8 mouse cellular contexts compared by ENCODE assay signal in the genomic region with DNA sequence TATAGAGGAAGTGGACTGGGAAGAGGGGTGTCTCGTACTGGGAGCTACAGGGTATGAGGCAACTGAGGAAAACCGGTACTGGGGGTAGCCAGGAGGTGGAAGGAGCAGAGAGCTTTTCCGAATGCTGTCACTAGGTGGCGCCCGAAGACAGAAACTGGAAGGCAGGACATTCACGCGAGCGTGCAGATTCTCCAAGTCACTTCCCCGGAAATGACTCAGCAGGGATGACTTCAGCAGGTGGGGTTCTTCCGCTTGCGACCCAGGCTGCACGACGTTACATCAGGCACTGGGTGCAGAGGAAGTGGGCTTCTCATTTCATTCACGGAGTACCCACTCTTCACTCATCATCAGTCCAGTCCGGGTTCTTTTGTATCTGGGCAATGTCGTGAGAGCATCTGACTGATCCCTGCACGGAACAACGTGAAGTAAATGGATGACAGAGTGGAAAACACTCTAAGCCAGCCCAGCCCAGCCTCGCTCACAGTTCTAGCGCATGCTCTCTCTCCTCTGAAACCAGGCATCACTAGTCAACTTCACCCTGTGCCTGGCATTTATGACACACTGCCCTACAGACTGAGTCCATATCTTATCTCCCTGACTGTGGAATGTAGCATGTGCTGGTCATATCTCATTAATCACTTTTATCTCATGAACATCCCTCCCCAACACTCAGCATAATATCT. TPM values are rescaled to one million over a fixed set of nuclear protein-coding genes. Genes with fewer than 3 reads are reported as not detected.
DNase-seq lines count a peak whose midpoint lies in the region; ATAC-seq and TF ChIP-seq lines count a peak whose summit lies in the region.

No protein-coding gene starts in this region.

- H3K4me3 ChIP-seq in bone marrow macrophage, adult 2 months (ENCODE audit: insufficient read depth, low read length), result peak overlapping the region; percentile 35
- H3K4me3 ChIP-seq in embryonic fibroblast, embryonic 13.5 days (ENCODE audit: insufficient read depth, low read length), result no peak overlapping the region
- H3K4me3 ChIP-seq in heart, embryonic 11.5 days (ENCODE audit: low read depth, low read length), result peak overlapping the region; percentile 22; the same call in 1 of the 2 replicates
- peak overlapping the region; percentile 39 for H3K4me3 ChIP-seq in kidney, embryonic 16.5 days (ENCODE audit: low read length)
- 0 out of 2 replicates have a peak overlapping the region, but pooled peaks have one; percentile 4 for H3K4me3 ChIP-seq in liver, adult 2 months (ENCODE audit: insufficient read depth, low read depth, low read length)
- no peak overlapping the region for H3K4me3 ChIP-seq in myocyte

- H3K9ac ChIP-seq in heart, embryonic 11.5 days (ENCODE audit: low read depth, low read length), result peak overlapping the region; percentile 4; the same call in 1 of the 2 replicates
- peak overlapping the region; percentile 59 for H3K9ac ChIP-seq in kidney, embryonic 16.5 days (replicated peaks; ENCODE audit: low read length)
- H3K9ac ChIP-seq in liver, adult 2 months (ENCODE audit: low read depth, low read length), result no peak overlapping the region

- H3K4me2 ChIP-seq in heart, embryonic 11.5 days, result peak overlapping the region; percentile 55
- H3K4me2 ChIP-seq in kidney, embryonic 16.5 days (replicated peaks; ENCODE audit: low read depth, low read length), result peak overlapping the region; percentile 58
- H3K4me2 ChIP-seq in myocyte (ENCODE audit: low read depth), result peak overlapping the region; percentile 19

- H3ac ChIP-seq in myocyte (ENCODE audit: control insufficient read depth, insufficient read length), result no peak overlapping the region

- no peaks in the 10 kb centered on the region for H3K36me3 ChIP-seq in heart, embryonic 11.5 days (ENCODE audit: control insufficient read depth, insufficient read depth, low read length)
- no peaks in the 10 kb centered on the region for H3K36me3 ChIP-seq in kidney, embryonic 16.5 days (ENCODE audit: insufficient read depth, low read length)
- H3K36me3 ChIP-seq in liver, adult 2 months (ENCODE audit: control insufficient read depth, insufficient read depth, low read length), result no peaks in the 10 kb centered on the region
- no peaks in the 10 kb centered on the region for H3K36me3 ChIP-seq in myocyte (ENCODE audit: control insufficient read depth, insufficient read depth)
- H3K36me3 ChIP-seq in splenic B cell, adult 2 months (ENCODE audit: control insufficient read depth, insufficient read depth, low read length, poor library complexity, severe bottlenecking), result no peaks in the 10 kb centered on the region

- TF ChIP-seq CTCF in bone marrow macrophage, adult 2 months (IDR thresholded peaks at IDR 0.05; ENCODE audit: low read depth, low read length), result peak; percentile 60
- TF ChIP-seq CTCF in embryonic fibroblast, embryonic 13.5 days (IDR thresholded peaks at IDR 0.05; ENCODE audit: borderline replicate concordance, insufficient read depth, low read length), result peak; percentile 75
- peak; percentile 90 for TF ChIP-seq CTCF in liver, adult 2 months (IDR thresholded peaks at IDR 0.05; ENCODE audit: low read depth, low read length)

- H3K4me1 ChIP-seq in bone marrow macrophage, adult 2 months (ENCODE audit: control insufficient read depth, insufficient read depth, low read length), result peaks cover 51% of the 10 kb centered on the region
- no peaks in the 10 kb centered on the region for H3K4me1 ChIP-seq in embryonic fibroblast, embryonic 13.5 days (ENCODE audit: control insufficient read depth, insufficient read depth, low read length)
- H3K4me1 ChIP-seq in heart, embryonic 11.5 days (ENCODE audit: control insufficient read depth, insufficient read depth, low read length), result no peaks in the 10 kb centered on the region
- 0 out of 2 replicates have a peak, but pooled peaks cover 4% of the 10 kb centered on the region for H3K4me1 ChIP-seq in kidney, embryonic 16.5 days (ENCODE audit: insufficient read depth, low read length)
- peaks cover 5% of the 10 kb centered on the region; the same call in 1 of the 2 replicates for H3K4me1 ChIP-seq in liver, adult 2 months (ENCODE audit: control insufficient read depth, insufficient read depth, low read length)

- peak; percentile 95 for DNase-seq in A20 (ENCODE audit: low read depth, low spot score)
- DNase-seq in liver, adult 2 months (ENCODE audit: extremely low read depth, low read depth, low spot score), result peak; percentile 70
- peak; percentile 94 for DNase-seq in splenic B cell, adult 2 months (ENCODE audit: low read depth, low spot score)

- H3K27me3 ChIP-seq in heart, embryonic 11.5 days (ENCODE audit: control insufficient read depth, insufficient read depth, low read length), result no peaks in the 10 kb centered on the region
- no peaks in the 10 kb centered on the region for H3K27me3 ChIP-seq in kidney, embryonic 16.5 days (ENCODE audit: insufficient read depth, low read length)
- no peaks in the 10 kb centered on the region for H3K27me3 ChIP-seq in liver, adult 2 months (ENCODE audit: control insufficient read depth, insufficient read depth, low read length)
- peaks cover 5% of the 10 kb centered on the region for H3K27me3 ChIP-seq in myocyte (ENCODE audit: control insufficient read depth, insufficient read depth, insufficient read length)
- H3K27me3 ChIP-seq in splenic B cell, adult 2 months (ENCODE audit: control insufficient read depth, insufficient read depth, low read length, poor library complexity, severe bottlenecking), result no peaks in the 10 kb centered on the region

- no peaks in the 10 kb centered on the region for H3K79me2 ChIP-seq in liver, adult 2 months (ENCODE audit: control insufficient read depth, insufficient read depth, low read length)
- H3K79me2 ChIP-seq in myocyte (ENCODE audit: control insufficient read depth, insufficient read depth), result no peaks in the 10 kb centered on the region

- ATAC-seq in heart, embryonic 11.5 days (replicated peaks; ENCODE audit: insufficient number of reproducible peaks, low FRiP score, low TSS enrichment), result peak; percentile 79
- peak; percentile 91 for ATAC-seq in kidney, embryonic 16.5 days (ENCODE audit: low FRiP score, low TSS enrichment)

- peak overlapping the region; percentile 38; the same call in 1 of the 2 replicates for H3K27ac ChIP-seq in bone marrow macrophage, adult 2 months (ENCODE audit: insufficient read depth, low read depth, low read length)
- H3K27ac ChIP-seq in embryonic fibroblast, embryonic 13.5 days (ENCODE audit: insufficient read depth, low read length), result no peak overlapping the region
- H3K27ac ChIP-seq in heart, embryonic 11.5 days (ENCODE audit: low read depth, low read length), result no peak overlapping the region
- H3K27ac ChIP-seq in kidney, embryonic 16.5 days (ENCODE audit: low read length), result no peak overlapping the region
- no peak overlapping the region for H3K27ac ChIP-seq in liver, adult 2 months (replicated peaks; ENCODE audit: insufficient read depth, low read depth, low read length)

- WGBS in heart, embryonic 11.5 days (ENCODE audit: insufficient replicate concordance), result 13% methylated on average over 20 of the region's 20 CpGs
- WGBS in kidney, embryonic 16.5 days, result 16% methylated on average over 20 of the region's 20 CpGs
- 15% methylated on average over 20 of the region's 20 CpGs for WGBS in liver, adult 2 months

- no peaks in the 10 kb centered on the region for H3K9me3 ChIP-seq in heart, embryonic 11.5 days (replicated peaks; ENCODE audit: control insufficient read depth, low read length)
- H3K9me3 ChIP-seq in kidney, embryonic 16.5 days (ENCODE audit: low read length), result no peaks in the 10 kb centered on the region

- no peak for TF ChIP-seq POLR2A in bone marrow macrophage, adult 2 months (IDR thresholded peaks at IDR 0.05; ENCODE audit: borderline replicate concordance, low read depth, low read length)
- TF ChIP-seq POLR2A in embryonic fibroblast, embryonic 13.5 days (IDR thresholded peaks at IDR 0.05; ENCODE audit: low read depth, low read length), result peak; percentile 64
- no peak for TF ChIP-seq POLR2A in liver, adult 2 months (IDR thresholded peaks at IDR 0.05; ENCODE audit: extremely low read depth, insufficient read depth, low read length)
- no peak for TF ChIP-seq POLR2A in myocyte (IDR thresholded peaks at IDR 0.05; ENCODE audit: insufficient read length, low read depth)

TF ChIP-seq in myocyte, 11 proteins besides CTCF, POLR2A, EP300 and RAD21:
- TF ChIP-seq REST (IDR thresholded peaks at IDR 0.05; ENCODE audit: insufficient read depth, insufficient read length) (no peak), USF1 (IDR thresholded peaks at IDR 0.05; ENCODE audit: low read depth) (no peak), CEBPB (IDR thresholded peaks at IDR 0.05; ENCODE audit: insufficient read depth, poor library complexity, severe bottlenecking) (peak; percentile 69; the same call in 1 of the 2 replicates)

RNA-seq across cellular contexts. Expression of a gene that starts 18.3 kb away (rescaled TPM):
- not detected in 2 replicates for polyA plus RNA-seq in bone marrow macrophage, adult 2 months (2012; ENCODE audit: insufficient read depth, insufficient read length, missing spikeins)
- polyA plus RNA-seq in embryonic fibroblast, embryonic 13.5 days (2011; ENCODE audit: insufficient read length, low read depth, missing spikeins), result not detected in 2 replicates
- polyA plus RNA-seq in heart, embryonic 11.5 days (2014; fragmentation: Nextera tagmentation; extraction: Ambion mirVana), result 0.15 and 0.31 TPM in 2 replicates
- polyA plus RNA-seq in kidney, embryonic 16.5 days (2015; fragmentation: Nextera tagmentation; extraction: Ambion mirVana), result 0.33 and 0.36 TPM in 2 replicates
- not detected in 2 replicates for total RNA-seq in liver, adult 2 months (2014; rRNA removed)
- not detected in 2 replicates for polyA plus RNA-seq in liver, adult 2 months (2012; rRNA removed)
- polyA plus RNA-seq in myocyte (2012; fragmentation: generic; extraction: Trizol), result not detected

RNA-seq across cellular contexts. Expression of a gene that starts 31.6 kb away (rescaled TPM):
- polyA plus RNA-seq in bone marrow macrophage, adult 2 months (2012; ENCODE audit: insufficient read depth, insufficient read length, missing spikeins), result 195 and 197 TPM in 2 replicates
- 0.65 TPM in 1 of 2 replicates, not detected in the other for polyA plus RNA-seq in embryonic fibroblast, embryonic 13.5 days (2011; ENCODE audit: insufficient read length, low read depth, missing spikeins)
- 0.37 and 0.69 TPM in 2 replicates for polyA plus RNA-seq in heart, embryonic 11.5 days (2014; fragmentation: Nextera tagmentation; extraction: Ambion mirVana)
- polyA plus RNA-seq in kidney, embryonic 16.5 days (2015; fragmentation: Nextera tagmentation; extraction: Ambion mirVana), result 0.65 and 0.92 TPM in 2 replicates
- 2.7 and 3.5 TPM in 2 replicates for total RNA-seq in liver, adult 2 months (2014; rRNA removed)
- polyA plus RNA-seq in liver, adult 2 months (2012; rRNA removed), result 1.6 and 2.9 TPM in 2 replicates
- not detected for polyA plus RNA-seq in myocyte (2012; fragmentation: generic; extraction: Trizol)

Comparison
In these comparisons a context has a peak if more than half of its experiments do, and no peak if none do; other contexts are left out.
1. H3K4me3 ChIP-seq: peak in bone marrow macrophage, adult 2 months (single experiment), heart, embryonic 11.5 days (single experiment), kidney, embryonic 16.5 days (single experiment) and liver, adult 2 months (single experiment); none in embryonic fibroblast, embryonic 13.5 days (single experiment) and myocyte (single experiment).
2. RNA of a gene that starts 31.6 kb away (polyA plus RNA-seq): 195 to 197 TPM in bone marrow macrophage, adult 2 months; 1.6 to 2.9 TPM in liver, adult 2 months, 0.65 TPM in embryonic fibroblast, embryonic 13.5 days, 0.65 to 0.92 TPM in kidney, embryonic 16.5 days, 0.37 to 0.69 TPM in heart, embryonic 11.5 days and not detected in myocyte (single experiment); every median in the first group is over 10 times any median in the second.
3. Peak in every context shown above with its lines, with median percentiles within 50 percentile points of each other: DNase-seq, CTCF ChIP-seq and H3K4me2 ChIP-seq.